Mouse (Mus musculus) midbrain, postnatal 0 days (tissue): ENCODE results near the gene Ugt1a6a. TPM values are rescaled to one million over a fixed set of nuclear protein-coding genes. Genes with fewer than 3 reads are reported as not detected.

Source experiments
- ATAC-seq: fragments of 200-750 bp; cut with Nextera tagmentation; 2 replicates; pipeline ENCODE4 v1.8.0; 2017; ENCODE audit warnings: moderate number of reproducible peaks, mild to moderate bottlenecking, moderate TSS enrichment, moderate library complexity; ENCODE audit not compliant: low FRiP score
- DNase-seq: peaks from one replicate; pipeline ENCODE4 v3.0.0-alpha.2; 2015; ENCODE audit warnings: low spot score
- H3K27ac ChIP-seq: fragments of 300-500 bp; sonication (generic); 2 replicates; pipeline ENCODE4 v1.5.1; 2014; ENCODE audit warnings: low read depth, mild to moderate bottlenecking, low read length, mixed read lengths
- H3K27me3 ChIP-seq: fragments of 300-500 bp; sonication (generic); 2 replicates; pipeline ENCODE4 v1.6.1; 2014; ENCODE audit warnings: low read length, control low read depth, mixed read lengths; ENCODE audit not compliant: insufficient read depth
- H3K36me3 ChIP-seq: fragments of 300-500 bp; sonication (generic); 2 replicates; pipeline ENCODE4 v1.6.1; 2014; ENCODE audit warnings: low read length, control low read depth, mixed read lengths; ENCODE audit not compliant: insufficient read depth
- H3K4me1 ChIP-seq: fragments of 300-500 bp; sonication (generic); 2 replicates; pipeline ENCODE4 v1.6.1; 2014; ENCODE audit warnings: mild to moderate bottlenecking, control low read depth, antibody characterized with exemption, low read length, mixed read lengths; ENCODE audit not compliant: insufficient read depth
- H3K4me2 ChIP-seq: fragments of 300-500 bp; sonication (generic); 2 replicates; pipeline ENCODE4 v1.6.1; 2014; ENCODE audit warnings: low read depth, mild to moderate bottlenecking, low read length, mixed read lengths; ENCODE audit not compliant: poor library complexity, severe bottlenecking
- H3K4me3 ChIP-seq: fragments of 300-500 bp; sonication (generic); 2 replicates; pipeline ENCODE4 v1.5.1; 2014; ENCODE audit warnings: low read depth, mild to moderate bottlenecking, low read length, moderate library complexity
- H3K9ac ChIP-seq: fragments of 300-500 bp; sonication (generic); replicated peaks from 2 replicates; pipeline ENCODE4 v1.6.1; 2014; ENCODE audit warnings: mild to moderate bottlenecking, low read length, moderate library complexity, mixed read lengths; ENCODE audit not compliant: poor library complexity, severe bottlenecking
- H3K9me3 ChIP-seq: fragments of 300-500 bp; sonication (generic); 2 replicates; pipeline ENCODE4 v1.6.1; 2016; ENCODE audit warnings: low read length, control low read depth
- CTCF ChIP-seq: IDR thresholded peaks from 2 replicates; pipeline ENCODE4 v1.5.1; 2016; ENCODE audit warnings: antibody characterized with exemption, mild to moderate bottlenecking
- WGBS: fragments of 180-500 bp; shearing (Covaris S2); extraction: QIAGEN DNeasy Blood & Tissue Kit; methylation state at CpG from one replicate; pipeline ENCODE4 v1.1.7; 2014; 5-methylcytosine and 5-hydroxymethylcytosine counted together
- polyA plus RNA-seq: library from polyadenylated mRNA; unstranded; fragments of >200 nt; fragmentation: Nextera tagmentation; extraction: Ambion mirVana; gene quantifications from 2 replicates; pipeline ENCODE4 v1.2.1, GENCODE M21; 2015
- total RNA-seq: library from RNA; depleted of rRNA; stranded (reverse); fragments of >200 nt; gene quantifications from 2 replicates; pipeline ENCODE4 v1.2.3, GENCODE M21; 2014; rRNA removed

Gene Ugt1a6a
- total and polyA plus RNA-seq, 2 experiments from 2014 or later: 2.3 to 3.8 TPM

DNA sequence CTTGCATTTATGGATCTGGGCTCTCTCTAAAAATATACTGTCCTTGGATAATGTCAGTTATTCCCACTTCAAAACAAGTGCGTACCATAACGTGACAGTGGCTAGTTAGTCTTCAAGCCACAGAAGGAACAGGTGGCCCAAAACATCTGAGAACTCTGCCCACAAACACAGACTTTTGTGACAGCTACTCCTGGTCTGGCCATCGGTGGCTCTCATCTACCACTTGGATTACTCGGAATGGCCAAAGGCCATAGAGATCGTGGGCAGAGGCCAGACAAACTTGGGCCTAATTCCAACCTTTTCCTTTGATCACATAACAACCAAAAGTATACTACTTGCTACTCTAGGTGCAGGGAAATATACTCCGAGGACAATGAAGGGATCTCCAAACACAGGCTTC lies 133.5 kb downstream of the Ugt1a6a start:
- no peak overlapping the region for H3K27ac ChIP-seq
- no peaks in the 10 kb centered on the region for H3K4me1 ChIP-seq
- no peak overlapping the region for H3K4me3 ChIP-seq
- no peak for DNase-seq
- ATAC-seq: no peak
- no peak overlapping the region for H3K4me2 ChIP-seq
- no peaks in the 10 kb centered on the region for H3K27me3 ChIP-seq
- WGBS: 87% methylated on average over 6 of the region's 6 CpGs
- no peak for TF ChIP-seq CTCF
- H3K9me3 ChIP-seq: no peaks in the 10 kb centered on the region
- H3K36me3 ChIP-seq: peaks cover 73% of the 10 kb centered on the region
- H3K9ac ChIP-seq: no peak overlapping the region

Other genes with a start within 250 kb of the Ugt1a6a start
- 15.8 and 18.5 TPM in 2 replicates for gene Usp40, start 126.3 kb upstream of the Ugt1a6a start, total RNA-seq
- gene Usp40, start 126.3 kb upstream of the Ugt1a6a start, polyA plus RNA-seq: 8.4 and 9.8 TPM in 2 replicates
- gene Ugt1a10, start 79.4 kb upstream of the Ugt1a6a start, total RNA-seq: not detected in 2 replicates
- not detected in 2 replicates for gene Ugt1a10, start 79.4 kb upstream of the Ugt1a6a start, polyA plus RNA-seq
- gene Ugt1a9, start 64.0 kb upstream of the Ugt1a6a start, total RNA-seq: not detected in 2 replicates
- not detected in 2 replicates for gene Ugt1a9, start 64.0 kb upstream of the Ugt1a6a start, polyA plus RNA-seq
- not detected in 2 replicates for gene Ugt1a8, start 47.0 kb upstream of the Ugt1a6a start, total RNA-seq
- gene Ugt1a8, start 47.0 kb upstream of the Ugt1a6a start, polyA plus RNA-seq: not detected in 2 replicates
- 1.0 and 1.5 TPM in 2 replicates for gene Ugt1a7c, start 39.7 kb upstream of the Ugt1a6a start, total RNA-seq
- gene Ugt1a7c, start 39.7 kb upstream of the Ugt1a6a start, polyA plus RNA-seq: 1.6 and 2.7 TPM in 2 replicates
- 0.94 and 1.9 TPM in 2 replicates for gene Ugt1a6b, start 31.6 kb upstream of the Ugt1a6a start, total RNA-seq
- not detected in 2 replicates for gene Ugt1a6b, start 31.6 kb upstream of the Ugt1a6a start, polyA plus RNA-seq
- gene Ugt1a5, start 31.2 kb downstream of the Ugt1a6a start, total RNA-seq: not detected in 2 replicates
- not detected in 2 replicates for gene Ugt1a5, start 31.2 kb downstream of the Ugt1a6a start, polyA plus RNA-seq
- gene Ugt1a2, start 65.8 kb downstream of the Ugt1a6a start, total RNA-seq: not detected in 2 replicates
- gene Ugt1a2, start 65.8 kb downstream of the Ugt1a6a start, polyA plus RNA-seq: not detected in 2 replicates
- 5.5 and 6.9 TPM in 2 replicates for gene Dnajb3, start 71.0 kb downstream of the Ugt1a6a start, total RNA-seq
- 11.8 and 12.5 TPM in 2 replicates for gene Dnajb3, start 71.0 kb downstream of the Ugt1a6a start, polyA plus RNA-seq
- gene Ugt1a1, start 77.2 kb downstream of the Ugt1a6a start, total RNA-seq: not detected in 2 replicates
- not detected in 2 replicates for gene Ugt1a1, start 77.2 kb downstream of the Ugt1a6a start, polyA plus RNA-seq
- gene Mroh2a, start 92.2 kb downstream of the Ugt1a6a start, total RNA-seq: not detected in 2 replicates
- 0.56 and 1.2 TPM in 2 replicates for gene Mroh2a, start 92.2 kb downstream of the Ugt1a6a start, polyA plus RNA-seq
- 88.0 and 96.8 TPM in 2 replicates for gene Hjurp, start 142.8 kb downstream of the Ugt1a6a start, total RNA-seq
- 42.3 and 45.9 TPM in 2 replicates for gene Hjurp, start 142.8 kb downstream of the Ugt1a6a start, polyA plus RNA-seq
- gene Trpm8, start 142.9 kb downstream of the Ugt1a6a start, total RNA-seq: 1.2 TPM in 2 replicates
- 0.21 and 0.29 TPM in 2 replicates for gene Trpm8, start 142.9 kb downstream of the Ugt1a6a start, polyA plus RNA-seq